Mouse (Mus musculus): ENCODE results near the gene Speg. TPM values are rescaled to one million over a fixed set of nuclear protein-coding genes. Genes with fewer than 3 reads are reported as not detected.

Gene Speg
- total RNA-seq, 2 experiments from 2014 or later, result 268 to 311 TPM

GRCm38 (mm10) chr1:75406173-75406572 lies 31.1 kb downstream of the Speg start:
- no peak for TF ChIP-seq CTCF (IDR thresholded peaks at IDR 0.05)
- DNase-seq, result no peak
- peak overlapping the region; percentile 89 for H3K27ac ChIP-seq
- H3K4me3 ChIP-seq, result peak overlapping the region; percentile 39
- intact Hi-C loops (cut with DNase I), result loop anchor here (5.0 kb wide), 1 partner anchor 34 kb away; no protein-coding TSS in a partner anchor

GRCm38 (mm10) chr1:75407056-75407455 lies 32.0 kb downstream of the Speg start:
- intact Hi-C loops (cut with DNase I), result loop anchor here (5.0 kb wide), 1 partner anchor 35 kb away; no protein-coding TSS in a partner anchor
- TF ChIP-seq CTCF (IDR thresholded peaks at IDR 0.05), result peak; percentile 25
- DNase-seq, result peak; percentile 76
- peak overlapping the region; percentile 39 for H3K4me3 ChIP-seq
- peak overlapping the region; percentile 89 for H3K27ac ChIP-seq

GRCm38 (mm10) chr1:75408210-75408609 lies 33.1 kb downstream of the Speg start:
- peak overlapping the region; percentile 89 for H3K27ac ChIP-seq
- H3K4me3 ChIP-seq, result no peak overlapping the region
- intact Hi-C loops (cut with DNase I), result loop anchor here (5.0 kb wide), 1 partner anchor 36 kb away; no protein-coding TSS in a partner anchor
- TF ChIP-seq CTCF (IDR thresholded peaks at IDR 0.05), result no peak
- no peak for DNase-seq

GRCm38 (mm10) chr1:75409950-75410349 lies 34.9 kb downstream of the Speg start:
- intact Hi-C loops (cut with DNase I), result loop anchor here (5.0 kb wide), 1 partner anchor 38 kb away; no protein-coding TSS in a partner anchor
- H3K4me3 ChIP-seq, result no peak overlapping the region
- DNase-seq, result no peak
- no peak for TF ChIP-seq CTCF (IDR thresholded peaks at IDR 0.05)
- H3K27ac ChIP-seq, result peak overlapping the region; percentile 31; the same call in 1 of the 2 replicates

- Histone ChIP-seq H3K27ac (peak overlapping the region; percentile 75; the same call in 1 of the 2 replicates), H3K4me3 (no peak overlapping the region)
- no peak for DNase-seq
- intact Hi-C loops (cut with DNase I), result no loop called here
- TF ChIP-seq CTCF (IDR thresholded peaks at IDR 0.05), result no peak
Measured at GRCm38 (mm10) chr1:75412196-75412595, 37.1 kb downstream of the Speg start.

- DNase-seq, result peak; percentile 79
- TF ChIP-seq CTCF (IDR thresholded peaks at IDR 0.05), result peak; percentile 82
- H3K4me3 ChIP-seq, result no peak overlapping the region
- intact Hi-C loops (cut with DNase I), result no loop called here
- peak overlapping the region; percentile 75 for H3K27ac ChIP-seq
Measured at GRCm38 (mm10) chr1:75413749-75414148, 38.7 kb downstream of the Speg start.

GRCm38 (mm10) chr1:75421794-75422193 lies 46.7 kb downstream of the Speg start:
- TF ChIP-seq CTCF (IDR thresholded peaks at IDR 0.05), result no peak
- no peak overlapping the region for H3K4me3 ChIP-seq
- H3K27ac ChIP-seq, result no peak overlapping the region
- DNase-seq, result peak; percentile 47
- intact Hi-C loops (cut with DNase I), result no loop called here

- intact Hi-C loops (cut with DNase I), result no loop called here
- no peak for TF ChIP-seq CTCF (IDR thresholded peaks at IDR 0.05)
- no peak overlapping the region for H3K4me3 ChIP-seq
Measured at GRCm38 (mm10) chr1:75422216-75422822, 47.2 kb downstream of the Speg start.

GRCm38 (mm10) chr1:75422823-75423471 lies 47.9 kb downstream of the Speg start:
- Histone ChIP-seq H3K27ac (peak overlapping the region; percentile 40; the same call in 1 of the 2 replicates), H3K4me3 (peak overlapping the region; percentile 31)
- intact Hi-C loops (cut with DNase I), result no loop called here
- no peak for TF ChIP-seq CTCF (IDR thresholded peaks at IDR 0.05)
- no peak for DNase-seq

More at GRCm38 (mm10) chr1:75422216-75422822, 47.2 kb downstream of the Speg start:
- 0 out of 2 replicates have a peak overlapping the region, but pooled peaks have one; percentile 28 for H3K27ac ChIP-seq
- no peak for DNase-seq

- H3K27ac ChIP-seq, result no peak overlapping the region
- no peak for TF ChIP-seq CTCF (IDR thresholded peaks at IDR 0.05)
- intact Hi-C loops (cut with DNase I), result no loop called here
- no peak for DNase-seq
- H3K4me3 ChIP-seq, result no peak overlapping the region
Measured at GRCm38 (mm10) chr1:75423780-75424390, 48.8 kb downstream of the Speg start.

GRCm38 (mm10) chr1:75425796-75426471 lies 50.8 kb downstream of the Speg start:
- H3K27ac ChIP-seq, result peak overlapping the region; percentile 58; the same call in 1 of the 2 replicates
- intact Hi-C loops (cut with DNase I), result loop anchor here (5.0 kb wide), 1 partner anchor 84 kb away; no protein-coding TSS in a partner anchor
- peak; percentile 62 for DNase-seq
- peak; percentile 79 for TF ChIP-seq CTCF (IDR thresholded peaks at IDR 0.05)
- H3K4me3 ChIP-seq, result no peak overlapping the region
